Mouse (Mus musculus) liver, embryonic 16.5 days (tissue): ENCODE data around the gene Dnajc15. TPM values are rescaled to one million over a fixed set of nuclear protein-coding genes. Genes with fewer than 3 reads are reported as not detected.

Experiments used
- ATAC-seq: fragments of 200-750 bp; cut with Nextera tagmentation; 2 replicates; pipeline ENCODE4 v1.8.0; 2017; ENCODE audit warnings: low read depth, mild to moderate bottlenecking, moderate number of reproducible peaks, moderate library complexity
- H3K27ac ChIP-seq: fragments of 300-500 bp; sonication (generic); 2 replicates; pipeline ENCODE4 v1.5.1; 2014; ENCODE audit warnings: mild to moderate bottlenecking, low read length
- H3K27me3 ChIP-seq: fragments of 300-500 bp; sonication (generic); 2 replicates; pipeline ENCODE4 v1.6.1; 2014; ENCODE audit warnings: low read depth, low read length, mixed read lengths; ENCODE audit not compliant: control insufficient read depth, insufficient read depth
- H3K36me3 ChIP-seq: fragments of 300-500 bp; sonication (generic); 2 replicates; pipeline ENCODE4 v1.6.1; 2014; ENCODE audit warnings: mild to moderate bottlenecking; ENCODE audit not compliant: control insufficient read depth, insufficient read depth
- H3K4me1 ChIP-seq: fragments of 300-500 bp; sonication (generic); 2 replicates; pipeline ENCODE4 v1.6.1; 2014; ENCODE audit warnings: low read depth, low read length, mixed read lengths; ENCODE audit not compliant: control insufficient read depth
- H3K4me2 ChIP-seq: fragments of 300-500 bp; sonication (generic); 2 replicates; pipeline ENCODE4 v1.6.1; 2014; ENCODE audit warnings: low read depth, low read length, mixed read lengths
- H3K4me3 ChIP-seq: fragments of 300-500 bp; sonication (generic); 2 replicates; pipeline ENCODE4 v1.5.1; 2014; ENCODE audit warnings: low read depth, mild to moderate bottlenecking, low read length
- H3K9ac ChIP-seq: fragments of 300-500 bp; sonication (generic); 2 replicates; pipeline ENCODE4 v1.6.1; 2014; ENCODE audit warnings: low read depth, low read length
- H3K9me3 ChIP-seq: fragments of 300-500 bp; sonication (generic); replicated peaks from 2 replicates; pipeline ENCODE4 v1.6.1; 2016; ENCODE audit warnings: low read length; ENCODE audit not compliant: control insufficient read depth
- WGBS: fragments of 180-500 bp; shearing (Covaris S2); extraction: QIAGEN DNeasy Blood & Tissue Kit; methylation state at CpG from one replicate; pipeline ENCODE4 v1.1.7; 2014; ENCODE audit not compliant: insufficient replicate concordance; 5-methylcytosine and 5-hydroxymethylcytosine counted together
- polyA plus RNA-seq: library from polyadenylated mRNA; unstranded; fragments of >200 nt; fragmentation: Nextera tagmentation; extraction: Ambion mirVana; gene quantifications from 2 replicates; pipeline ENCODE4 v1.2.1, GENCODE M21; 2015

The Dnajc15 gene
- polyA plus RNA-seq, 1 experiment from 2014 or later: 33.3 TPM

DNA sequence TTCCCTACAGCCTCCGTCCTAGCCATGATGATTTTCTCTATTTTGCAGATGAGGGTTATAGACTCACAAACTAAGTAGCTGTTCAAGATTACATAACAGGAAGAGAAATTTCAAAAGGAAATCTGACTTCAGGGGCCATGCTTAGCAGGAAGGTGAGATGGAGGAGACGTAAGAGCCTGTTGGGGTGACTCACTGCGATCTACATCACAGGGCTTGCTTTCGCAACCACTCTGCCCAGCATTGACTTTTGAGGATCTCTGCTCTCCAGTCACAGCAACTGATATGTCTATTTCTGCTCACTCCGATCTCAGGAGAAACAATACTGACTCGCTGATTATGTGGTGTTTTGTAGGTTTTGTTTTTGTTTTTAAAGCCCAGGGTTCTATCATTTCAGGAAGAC, 49.8 kb downstream of the Dnajc15 start:
- WGBS: 57% methylated on average over 6 of the region's 6 CpGs
- Histone ChIP-seq H3K27ac (no peak overlapping the region), H3K4me3 (no peak overlapping the region), H3K9me3 (no peaks in the 10 kb centered on the region), H3K27me3 (no peaks in the 10 kb centered on the region), H3K4me2 (no peak overlapping the region), H3K9ac (no peak overlapping the region), H3K4me1 (no peaks in the 10 kb centered on the region), H3K36me3 (no peaks in the 10 kb centered on the region)
- no peak for ATAC-seq

DNA sequence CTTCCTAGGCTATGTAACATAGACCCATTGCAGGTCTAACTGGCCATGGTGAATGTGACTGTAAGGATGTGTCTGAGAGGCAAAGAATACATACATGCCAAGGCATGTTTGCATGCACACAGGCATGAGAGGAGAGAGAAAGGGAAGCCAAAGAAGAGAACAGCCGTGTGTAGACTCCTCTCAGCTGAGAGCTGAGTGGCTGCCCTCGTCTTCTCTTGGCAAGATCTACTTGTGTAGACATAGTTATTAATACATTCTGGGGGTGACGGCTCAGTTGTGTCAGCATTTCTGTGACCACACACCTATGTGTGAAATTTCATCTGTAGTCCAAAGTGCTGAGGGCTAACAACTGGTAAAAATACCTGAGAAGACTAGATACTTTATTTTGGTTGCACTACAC, 55.1 kb downstream of the Dnajc15 start:
- H3K27me3 ChIP-seq: no peaks in the 10 kb centered on the region
- no peaks in the 10 kb centered on the region for H3K4me1 ChIP-seq
- H3K4me3 ChIP-seq: no peak overlapping the region
- no peak overlapping the region for H3K4me2 ChIP-seq
- ATAC-seq: no peak
- WGBS: 59% methylated on average over 3 of the region's 3 CpGs
- H3K36me3 ChIP-seq: no peaks in the 10 kb centered on the region
- H3K9me3 ChIP-seq: no peaks in the 10 kb centered on the region
- no peak overlapping the region for H3K9ac ChIP-seq
- no peak overlapping the region for H3K27ac ChIP-seq

- H3K9me3 ChIP-seq: no peaks in the 10 kb centered on the region
- no peak overlapping the region for H3K4me2 ChIP-seq
- no peaks in the 10 kb centered on the region for H3K4me1 ChIP-seq
- 64% methylated on average over 6 of the region's 6 CpGs for WGBS
- H3K9ac ChIP-seq: no peak overlapping the region
- H3K4me3 ChIP-seq: no peak overlapping the region
- ATAC-seq: no peak
- no peaks in the 10 kb centered on the region for H3K27me3 ChIP-seq
- no peak overlapping the region for H3K27ac ChIP-seq
- H3K36me3 ChIP-seq: no peaks in the 10 kb centered on the region
Measured at GRCm38 (mm10) chr14:77817561-77817960, 57.4 kb downstream of the Dnajc15 start.

DNA sequence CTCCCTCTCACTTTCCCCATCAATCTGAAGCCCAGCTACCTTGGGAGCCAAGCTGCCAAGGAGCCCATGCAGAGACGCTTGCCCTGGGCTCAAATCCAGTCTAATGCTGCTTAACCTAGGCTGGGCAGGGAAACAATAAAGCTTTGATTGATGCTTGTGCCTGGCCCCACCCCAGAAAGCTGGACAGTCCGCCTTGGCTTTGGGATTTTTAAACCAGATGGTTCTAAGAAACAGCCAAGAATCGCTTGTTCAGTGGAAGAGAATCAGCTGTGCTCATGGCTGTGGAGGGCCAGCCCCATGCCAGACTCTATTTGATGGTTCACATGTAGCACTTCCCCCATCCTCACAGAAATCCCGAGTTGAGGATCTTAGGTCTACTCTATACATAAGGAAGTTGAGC, 60.0 kb downstream of the Dnajc15 start:
- no peaks in the 10 kb centered on the region for H3K27me3 ChIP-seq
- no peak for ATAC-seq
- H3K4me2 ChIP-seq: no peak overlapping the region
- no peak overlapping the region for H3K4me3 ChIP-seq
- H3K27ac ChIP-seq: no peak overlapping the region
- H3K9me3 ChIP-seq: no peaks in the 10 kb centered on the region
- WGBS: 58% methylated on average over 4 of the region's 4 CpGs
- no peak overlapping the region for H3K9ac ChIP-seq
- no peaks in the 10 kb centered on the region for H3K36me3 ChIP-seq
- no peaks in the 10 kb centered on the region for H3K4me1 ChIP-seq

DNA sequence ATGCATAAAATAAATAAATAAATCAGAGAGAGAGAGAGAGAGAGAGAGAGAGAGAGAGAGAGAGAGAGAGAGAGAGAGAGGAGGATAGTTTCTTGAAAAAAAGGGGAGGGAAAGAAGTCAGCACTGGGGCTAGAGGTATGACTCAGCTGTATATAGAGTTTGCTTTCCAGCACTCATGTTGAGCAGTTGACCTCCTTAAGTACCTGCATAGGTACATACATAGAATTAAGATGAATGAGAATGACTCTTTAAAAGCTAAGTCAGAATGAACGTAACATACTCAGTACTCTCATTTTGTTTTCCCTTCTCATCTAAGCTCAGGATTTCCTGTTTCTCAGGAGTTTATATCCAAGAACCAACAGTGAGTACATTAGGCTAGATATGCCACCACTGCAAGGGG, 62.0 kb downstream of the Dnajc15 start:
- Histone ChIP-seq H3K4me3 (no peak overlapping the region), H3K4me2 (no peak overlapping the region), H3K27me3 (no peaks in the 10 kb centered on the region), H3K4me1 (no peaks in the 10 kb centered on the region), H3K27ac (no peak overlapping the region), H3K9ac (no peak overlapping the region), H3K9me3 (no peaks in the 10 kb centered on the region), H3K36me3 (no peaks in the 10 kb centered on the region)
- ATAC-seq: no peak
- 41% methylated on average over 1 of the region's 1 CpGs for WGBS

DNA sequence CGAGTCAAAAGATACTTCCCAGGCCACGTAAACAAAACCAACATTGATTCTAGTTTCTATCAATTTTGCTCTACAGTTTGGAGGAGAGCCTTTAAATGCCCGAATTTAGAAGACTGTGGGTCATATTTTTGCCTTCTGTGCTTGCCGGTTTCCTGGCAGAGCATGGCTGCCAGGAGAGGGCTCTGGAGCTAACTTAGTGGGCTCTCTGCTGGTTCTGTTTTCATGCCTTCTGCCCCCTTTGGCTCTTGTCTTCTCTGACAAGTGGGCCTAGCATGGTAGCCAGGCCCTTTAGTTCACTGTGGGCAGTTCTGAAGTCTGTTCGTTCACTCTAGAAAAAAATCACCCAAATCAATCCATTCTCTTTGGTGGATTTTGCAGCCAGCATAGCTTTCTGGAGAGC, 63.5 kb downstream of the Dnajc15 start:
- ATAC-seq: no peak
- WGBS: 48% methylated on average over 5 of the region's 5 CpGs

DNA sequence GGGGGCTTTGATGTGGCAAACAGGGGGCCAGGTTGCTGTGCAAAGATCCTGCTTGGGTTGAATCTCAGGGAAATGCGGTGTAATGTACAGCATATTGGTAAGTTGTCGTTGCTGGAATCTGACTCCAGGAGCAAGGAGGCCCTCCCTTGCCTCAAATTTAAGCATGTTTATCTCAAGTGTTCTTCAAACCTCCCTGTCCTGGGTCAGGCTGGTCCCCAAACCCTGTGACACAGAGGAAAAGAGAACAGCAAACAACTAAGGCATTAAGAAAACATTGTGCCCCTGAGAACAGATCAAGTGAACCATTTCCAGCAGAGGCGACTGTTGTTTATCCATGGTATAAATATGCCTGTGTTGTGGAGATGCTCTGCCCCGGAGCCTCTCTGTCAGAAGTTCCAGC, 67.1 kb downstream of the Dnajc15 start:
- 61% methylated on average over 4 of the region's 4 CpGs for WGBS

More for the DNA sequence above, 63.5 kb downstream of the Dnajc15 start:
- Histone ChIP-seq H3K27me3 (no peaks in the 10 kb centered on the region), H3K27ac (no peak overlapping the region), H3K9me3 (no peaks in the 10 kb centered on the region), H3K4me2 (no peak overlapping the region), H3K36me3 (no peaks in the 10 kb centered on the region), H3K9ac (no peak overlapping the region), H3K4me3 (no peak overlapping the region), H3K4me1 (no peaks in the 10 kb centered on the region)

DNA sequence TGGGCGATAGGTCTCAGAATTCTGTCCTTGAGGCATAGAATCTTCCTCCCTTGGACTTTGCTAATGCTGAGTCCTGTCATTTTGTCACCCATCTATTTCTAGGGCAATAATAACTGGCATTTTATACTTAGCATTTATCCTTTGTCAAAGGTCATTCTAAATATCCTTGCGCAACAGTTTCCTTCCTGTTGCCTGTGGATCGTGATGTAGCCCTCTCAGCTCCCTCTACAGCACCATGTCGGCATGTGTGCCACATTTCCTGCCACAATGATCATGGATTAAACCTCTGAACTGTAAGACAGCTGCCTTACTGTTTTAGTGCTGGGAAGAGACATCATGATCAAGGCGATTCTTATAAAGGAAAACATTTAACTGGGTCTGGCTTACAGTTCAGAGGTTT, 68.6 kb downstream of the Dnajc15 start:
- Histone ChIP-seq H3K9ac (no peak overlapping the region), H3K4me3 (no peak overlapping the region), H3K36me3 (no peaks in the 10 kb centered on the region), H3K4me1 (no peaks in the 10 kb centered on the region), H3K4me2 (no peak overlapping the region), H3K27me3 (no peaks in the 10 kb centered on the region), H3K27ac (no peak overlapping the region), H3K9me3 (no peaks in the 10 kb centered on the region)
- no peak for ATAC-seq
- 43% methylated on average over 5 of the region's 5 CpGs for WGBS

More for the DNA sequence above, 67.1 kb downstream of the Dnajc15 start:
- Histone ChIP-seq H3K9me3 (no peaks in the 10 kb centered on the region), H3K27ac (no peak overlapping the region), H3K27me3 (no peaks in the 10 kb centered on the region), H3K4me2 (no peak overlapping the region), H3K36me3 (no peaks in the 10 kb centered on the region), H3K4me1 (no peaks in the 10 kb centered on the region), H3K9ac (no peak overlapping the region), H3K4me3 (no peak overlapping the region)
- ATAC-seq: no peak

GRCm38 (mm10) chr14:77802268-77802630, 72.7 kb downstream of the Dnajc15 start:
- no peak for ATAC-seq
- Histone ChIP-seq H3K27ac (no peak overlapping the region), H3K4me3 (no peak overlapping the region), H3K9me3 (no peaks in the 10 kb centered on the region), H3K27me3 (no peaks in the 10 kb centered on the region), H3K4me1 (no peaks in the 10 kb centered on the region), H3K9ac (no peak overlapping the region), H3K36me3 (no peaks in the 10 kb centered on the region), H3K4me2 (no peak overlapping the region)
- WGBS: 70% methylated on average over 5 of the region's 5 CpGs
